Mouse (Mus musculus) neutrophil, adult 65 days (primary cell): Measurements from ENCODE around the gene Cers2. TPM values are rescaled to one million over a fixed set of nuclear protein-coding genes. Genes with fewer than 3 reads are reported as not detected.

Experiments used
- total RNA-seq: library from RNA; stranded (reverse); gene quantifications from 2 replicates; pipeline ENCODE4 v1.2.4, GENCODE M21; 2023

Gene Cers2
- total RNA-seq: 135 and 163 TPM in 2 replicates

DNA sequence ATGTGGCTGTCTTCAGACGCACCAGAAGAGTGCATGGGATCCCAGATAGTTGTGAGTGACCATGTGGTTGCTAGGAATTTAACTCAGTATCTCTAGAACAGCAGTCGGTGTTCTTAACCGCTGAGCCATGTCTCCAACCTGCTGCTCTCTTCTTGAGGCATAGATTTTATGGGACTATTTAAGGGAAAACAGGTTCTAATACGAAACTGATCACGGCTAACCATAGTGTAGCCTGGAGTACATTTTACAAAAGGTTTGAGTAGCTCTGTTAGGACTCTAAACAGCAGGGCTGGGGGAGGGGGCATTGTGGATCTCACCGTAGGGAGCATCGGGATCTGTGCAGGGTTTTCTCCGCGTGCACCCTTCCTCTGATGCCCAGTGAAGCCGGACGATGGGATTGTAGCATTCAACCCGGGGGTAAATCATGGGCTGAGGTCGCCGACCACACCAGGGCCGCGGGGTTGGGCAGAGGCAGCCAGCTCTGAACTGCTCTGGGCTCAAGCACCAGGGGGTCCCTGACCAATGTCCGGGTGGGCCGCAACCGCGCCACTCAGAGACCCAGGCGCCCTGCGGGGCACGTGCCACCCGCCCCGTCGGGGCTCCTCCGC is at the start of gene Cers2:
TSS of gene Cers2 (plus strand) at position 306 of the 608 bp plus-strand sequence.

GRCm38 (mm10) chr3:95281216-95282126 is 33.1 kb upstream of the Cers2 start, which contains the start of the genes Mindy1 and Prune1:
Mindy1 (plus strand) TSS chr3:95281345.
Prune1 (minus strand) TSS chr3:95282076.

DNA sequence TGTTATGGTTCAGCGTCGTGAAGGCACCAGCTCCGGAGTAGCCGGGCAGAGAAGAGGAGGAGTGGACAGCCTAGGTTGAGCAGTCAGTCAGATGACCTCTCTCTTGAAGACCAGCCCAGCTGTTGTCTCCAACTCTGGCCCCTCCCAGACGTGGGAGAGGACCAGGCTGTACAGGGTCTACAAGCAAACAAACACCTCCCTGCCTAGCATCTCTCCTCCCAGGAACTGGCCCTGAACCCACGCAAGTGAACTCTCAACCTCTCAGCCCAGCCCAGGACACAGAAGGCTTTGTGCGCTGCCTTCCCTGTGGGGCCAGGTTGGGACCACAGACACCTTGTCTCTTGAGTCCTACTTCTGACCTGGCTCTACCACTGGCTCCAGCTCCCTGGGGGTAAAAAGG is 7.5 kb upstream of the Cers2 start, which contains the start of gene Anxa9:
TSS of gene Anxa9 (minus strand) at position 77 of the 400 bp plus-strand sequence.

GRCm38 (mm10) chr3:95356701-95357449 is 42.3 kb downstream of the Cers2 start, which contains the start of gene Setdb1:
Setdb1 (minus strand) TSS chr3:95357202.

Other genes starting within 250 kb of the Cers2 start
- 29.0 and 43.7 TPM in 2 replicates for gene Pip5k1a, start 207.9 kb upstream of the Cers2 start, total RNA-seq
- gene Vps72, start 203.8 kb upstream of the Cers2 start, total RNA-seq: 25.3 and 27.4 TPM in 2 replicates
- 0.82 and 2.2 TPM in 2 replicates for gene Tmod4, start 190.3 kb upstream of the Cers2 start, total RNA-seq
- 42.2 and 43.7 TPM in 2 replicates for gene Scnm1, start 180.8 kb upstream of the Cers2 start, total RNA-seq
- gene Lysmd1, start 180.7 kb upstream of the Cers2 start, total RNA-seq: 1.7 and 3.5 TPM in 2 replicates
- 75.9 and 91.0 TPM in 2 replicates for gene Tnfaip8l2, start 172.4 kb upstream of the Cers2 start, total RNA-seq
- 1.2 and 1.7 TPM in 2 replicates for gene Sema6c, start 154.3 kb upstream of the Cers2 start, total RNA-seq
- gene Gabpb2, start 96.9 kb upstream of the Cers2 start, total RNA-seq: 35.0 and 43.7 TPM in 2 replicates
- 256 and 259 TPM in 2 replicates for gene Cdc42se1, start 86.1 kb upstream of the Cers2 start, total RNA-seq
- 1.3 and 2.7 TPM in 2 replicates for gene Mllt11, start 82.6 kb upstream of the Cers2 start, total RNA-seq
- 0.27 and 0.38 TPM in 2 replicates for gene Gm128, start 73.2 kb upstream of the Cers2 start, total RNA-seq
- not detected in 2 replicates for gene Bnipl, start 63.6 kb upstream of the Cers2 start, total RNA-seq
- gene Mindy1, start 33.4 kb upstream of the Cers2 start, total RNA-seq: 188 and 238 TPM in 2 replicates
- gene Prune1, start 32.7 kb upstream of the Cers2 start, total RNA-seq: 31.3 and 33.0 TPM in 2 replicates
- 1.5 and 1.7 TPM in 2 replicates for gene Anxa9, start 7.6 kb upstream of the Cers2 start, total RNA-seq
- gene Setdb1, start 42.4 kb downstream of the Cers2 start, total RNA-seq: 15.1 and 20.1 TPM in 2 replicates
- gene 4930558C23Rik, start 88.0 kb downstream of the Cers2 start, total RNA-seq: not detected in 2 replicates
- 61.9 and 86.8 TPM in 2 replicates for gene Arnt, start 119.6 kb downstream of the Cers2 start, total RNA-seq
- gene Ctsk, start 184.5 kb downstream of the Cers2 start, total RNA-seq: 0.41 and 1.2 TPM in 2 replicates
- gene Ctss, start 212.0 kb downstream of the Cers2 start, total RNA-seq: 118 and 145 TPM in 2 replicates
- gene Hormad1, start 244.9 kb downstream of the Cers2 start, total RNA-seq: not detected in 2 replicates